Mouse (Mus musculus): ENCODE results near the gene Gp6.
A peak's percentile ranks its signal among the peaks of the same experiment; 100 is the strongest.
"Not testable (repeated sequence)": the region's sequence is repeated elsewhere in the genome, so short reads cannot be mapped to it uniquely, and the experiment has no call there.

Gp6 gene

GRCm38 (mm10) chr7:4397730-4398129, at the start of gene Gp6:
Gene Gp6 (minus strand): TSS chr7:4397744.
- no peak for DNase-seq

DNA sequence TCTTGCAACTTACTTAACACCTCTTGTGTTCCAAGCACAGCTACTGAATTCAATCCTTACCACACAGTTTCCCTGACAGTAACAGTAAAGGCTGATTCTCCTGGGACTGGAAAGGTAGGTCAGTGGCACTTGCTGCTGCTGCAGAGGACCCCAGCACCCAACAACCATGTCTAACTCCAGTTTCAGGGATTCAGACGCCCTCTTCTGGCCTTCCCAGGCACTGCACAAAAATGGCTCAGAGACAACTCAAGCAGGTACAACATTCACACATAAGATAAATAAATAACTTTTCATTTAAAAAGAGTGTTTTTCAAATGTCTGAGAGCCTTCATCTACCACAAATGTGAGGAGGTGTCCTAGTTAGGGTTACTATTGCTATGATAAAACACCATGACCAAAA, 49.6 kb upstream of the Gp6 start:
- DNase-seq, result peak; percentile 45

DNA sequence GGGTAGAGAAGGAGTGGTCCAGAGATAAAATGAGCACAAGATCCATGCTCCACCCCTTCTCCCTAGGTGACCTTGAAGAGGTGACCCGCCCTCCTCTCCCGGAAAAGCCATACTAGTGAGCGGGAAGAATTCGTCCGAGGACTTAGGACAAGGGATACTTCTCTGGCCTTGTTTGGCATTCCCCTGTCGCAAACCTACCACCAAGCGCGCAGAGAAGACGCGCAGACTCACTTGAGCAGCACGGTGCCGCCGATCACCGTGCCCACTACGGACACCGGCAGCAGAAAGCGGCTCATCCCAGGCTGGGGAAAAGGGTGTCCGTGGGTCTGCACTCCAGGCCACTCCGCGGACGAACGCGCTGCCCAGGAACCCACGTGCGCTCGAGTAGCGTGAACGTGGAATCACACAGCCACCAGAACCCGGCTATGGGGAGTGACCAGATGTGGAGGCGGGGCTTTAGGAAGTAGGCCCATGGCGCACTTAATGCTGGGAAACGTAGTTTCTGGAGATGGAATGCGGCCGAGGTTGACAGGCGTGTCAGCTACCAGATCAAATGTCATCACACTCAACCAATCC, 47.8 kb upstream of the Gp6 start, which contains the start of gene Rdh13:
Gene Rdh13, minus strand, starts transcription at position 434 of the 576 bp plus-strand sequence.
- DNase-seq, result peak; percentile 82

DNA sequence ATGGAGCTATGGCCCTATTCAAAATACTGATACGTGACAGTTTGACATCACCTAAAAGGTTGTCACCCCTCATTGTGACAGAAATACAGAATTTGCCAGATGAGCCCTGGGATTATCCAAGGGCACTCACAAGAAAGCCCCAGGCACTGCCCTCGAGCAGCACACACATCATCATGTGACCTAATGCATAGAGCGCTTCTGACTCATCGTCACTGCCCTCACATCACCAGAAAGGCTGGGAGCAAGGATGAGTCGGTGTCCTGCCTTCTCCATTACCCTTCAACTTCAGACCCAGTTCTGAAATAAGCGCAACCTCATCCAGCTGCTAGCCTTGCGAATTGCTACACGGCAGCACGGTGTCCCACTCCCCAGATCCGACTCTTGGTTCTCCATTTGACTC, 43.0 kb upstream of the Gp6 start:
- DNase-seq, result no peak

- peak; percentile 1 for DNase-seq
These were observed 40.2 kb upstream of the Gp6 start for GRCm38 (mm10) chr7:4437721-4438120.

- no peak for DNase-seq
These were observed 34.5 kb upstream of the Gp6 start for GRCm38 (mm10) chr7:4432026-4432425.

- DNase-seq, result peak; percentile 87
These were observed 34.0 kb upstream of the Gp6 start for GRCm38 (mm10) chr7:4431548-4431947.

DNA sequence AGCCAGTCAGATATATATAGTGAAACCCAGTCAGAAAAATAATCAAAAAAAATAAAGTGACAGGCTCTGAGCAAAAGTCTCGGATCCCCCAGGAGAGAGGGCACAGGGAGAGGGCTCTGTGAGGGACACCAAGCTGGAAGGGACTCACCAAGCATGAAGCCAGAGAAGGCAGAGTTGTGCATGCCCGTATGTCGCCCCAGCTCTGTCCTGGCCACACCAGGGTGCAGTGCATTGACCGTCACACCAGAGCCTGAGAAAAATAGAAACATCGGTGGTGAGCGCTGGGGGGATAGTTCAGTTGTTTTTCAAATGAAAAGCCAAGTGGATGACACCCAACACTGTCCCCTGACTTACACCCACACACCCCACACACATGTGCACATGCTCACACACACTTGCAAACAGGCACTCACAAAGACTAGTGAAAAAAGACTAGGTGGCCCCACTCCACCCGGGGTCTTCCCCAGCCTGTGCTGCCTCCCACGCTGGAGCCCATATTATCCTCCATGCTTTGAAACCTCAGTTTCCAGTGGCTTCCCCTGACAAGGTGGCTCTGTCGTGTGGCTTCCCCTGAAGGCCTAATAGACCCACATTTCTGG, 32.8 kb upstream of the Gp6 start:
- no peak for DNase-seq

GRCm38 (mm10) chr7:4427161-4427912, 29.8 kb upstream of the Gp6 start:
- DNase-seq, result peak; percentile 88

GRCm38 (mm10) chr7:4420230-4420629, 22.7 kb upstream of the Gp6 start:
- DNase-seq, result no peak

- DNase-seq, result no peak
These were observed 22.1 kb upstream of the Gp6 start for GRCm38 (mm10) chr7:4419681-4420080.

DNA sequence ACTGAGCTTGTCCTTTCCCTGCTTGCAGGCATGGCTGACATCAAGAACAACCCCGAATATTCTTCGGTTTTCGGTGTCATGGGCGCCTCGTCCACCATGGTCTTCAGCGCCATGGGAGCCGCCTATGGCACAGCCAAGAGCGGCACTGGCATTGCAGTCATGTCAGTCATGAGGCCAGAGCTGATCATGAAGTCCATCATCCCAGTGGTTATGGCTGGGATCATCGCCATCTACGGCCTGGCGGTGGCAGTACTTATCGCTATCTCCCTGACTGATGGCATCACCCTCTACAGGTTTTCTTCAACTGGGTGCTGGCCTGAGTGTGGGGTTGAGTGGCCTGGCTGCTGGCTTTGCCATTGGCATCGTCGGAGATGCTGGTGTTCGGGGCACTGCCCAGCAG, 14.9 kb upstream of the Gp6 start:
- DNase-seq, result not testable (repeated sequence)

- DNase-seq, result no peak
These were observed 24.0 kb downstream of the Gp6 start for GRCm38 (mm10) chr7:4373521-4373920.

GRCm38 (mm10) chr7:4337509-4337908, 60.0 kb downstream of the Gp6 start, which contains the start of gene Ncr1:
Gene Ncr1 (plus strand): TSS chr7:4337724.
- no peak for DNase-seq

DNA sequence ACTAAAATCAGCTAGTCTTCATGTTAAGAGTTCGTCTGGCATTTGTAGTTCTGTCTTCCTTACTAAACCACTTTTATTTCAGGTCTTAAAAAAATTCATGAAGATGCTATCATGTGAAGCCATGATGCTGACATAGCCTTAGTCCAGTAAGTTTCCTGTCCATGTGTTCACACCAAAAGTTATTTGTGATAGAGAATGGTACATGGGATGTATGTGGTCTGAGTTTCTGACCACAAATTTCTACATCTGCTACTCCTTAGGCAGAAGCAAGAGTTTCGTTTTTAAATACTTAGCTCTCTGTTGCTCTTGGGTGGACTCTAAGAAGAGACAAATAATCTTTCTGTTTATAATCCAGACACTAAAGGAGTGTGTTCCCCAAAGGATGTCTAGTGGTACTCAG, 74.2 kb downstream of the Gp6 start:
- no peak for DNase-seq
